Mouse (Mus musculus) hindlimb bud, embryonic 11.5 days (tissue): Measurements from ENCODE around the gene Il4.

Experiments used
- DNase-seq: peaks from one replicate; pipeline ENCODE4 v3.0.0-alpha.2; 2012; ENCODE audit warnings: low read depth, low spot score; ENCODE audit errors: extremely low spot score

Gene Il4

DNA sequence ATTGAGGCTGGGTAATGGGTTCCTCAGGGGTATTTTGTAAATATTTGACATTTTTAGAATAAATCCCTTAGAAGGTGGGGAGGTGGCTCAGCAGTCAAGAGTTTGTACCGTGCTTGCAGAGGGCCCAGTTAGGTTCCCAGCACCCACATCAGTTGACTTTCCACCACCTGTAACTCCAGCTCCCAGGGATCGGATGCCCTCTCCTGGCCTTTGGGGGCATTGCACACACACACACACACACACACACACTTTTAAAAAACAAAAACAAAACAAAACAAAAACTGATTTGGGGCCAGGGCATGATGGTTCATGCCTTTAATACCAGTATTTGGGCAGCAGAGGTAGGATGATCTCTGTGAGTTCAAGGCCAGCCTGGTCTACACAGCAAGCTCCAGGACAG lies 5.7 kb upstream of the Il4 start:
- no peak for DNase-seq

DNA sequence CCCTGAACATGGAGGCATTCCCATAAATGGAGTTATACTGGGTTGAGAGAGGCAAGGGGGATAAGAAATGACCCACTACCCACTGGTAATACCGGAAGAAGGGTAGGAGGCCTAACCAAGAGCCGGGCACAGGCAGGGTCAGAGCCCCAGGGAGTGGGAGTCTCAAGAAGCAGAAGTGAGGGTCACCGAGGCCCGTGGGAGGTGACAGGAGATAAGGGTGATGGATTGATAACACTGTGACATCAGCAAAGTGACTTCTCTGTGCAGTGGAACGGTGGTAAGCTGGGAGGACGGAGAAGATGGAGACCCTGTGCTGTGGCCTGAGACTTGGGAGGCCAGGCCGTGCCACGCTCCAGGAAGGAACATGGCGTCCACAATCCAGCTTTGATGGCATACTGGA lies 5.1 kb upstream of the Il4 start:
- no peak for DNase-seq

DNA sequence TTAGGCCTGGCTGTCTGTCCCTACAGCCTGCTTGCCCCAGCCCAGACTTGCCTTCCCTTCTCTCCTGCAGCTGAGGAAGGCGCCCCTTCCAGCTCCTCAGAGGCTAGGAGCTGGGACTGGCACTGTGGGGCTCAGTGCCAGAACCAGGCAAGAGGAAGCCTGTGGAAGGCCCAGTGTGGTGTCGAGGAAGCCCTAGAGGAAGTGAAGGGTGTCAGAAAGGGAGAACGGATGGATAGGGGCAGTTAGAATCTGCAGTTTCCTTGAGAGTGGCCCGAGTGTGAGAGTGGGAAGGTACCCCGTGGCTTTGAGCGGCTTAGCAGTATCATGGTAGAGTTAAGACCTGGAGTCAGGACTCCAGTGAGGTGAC lies 4.0 kb upstream of the Il4 start:
- no peak for DNase-seq

DNA sequence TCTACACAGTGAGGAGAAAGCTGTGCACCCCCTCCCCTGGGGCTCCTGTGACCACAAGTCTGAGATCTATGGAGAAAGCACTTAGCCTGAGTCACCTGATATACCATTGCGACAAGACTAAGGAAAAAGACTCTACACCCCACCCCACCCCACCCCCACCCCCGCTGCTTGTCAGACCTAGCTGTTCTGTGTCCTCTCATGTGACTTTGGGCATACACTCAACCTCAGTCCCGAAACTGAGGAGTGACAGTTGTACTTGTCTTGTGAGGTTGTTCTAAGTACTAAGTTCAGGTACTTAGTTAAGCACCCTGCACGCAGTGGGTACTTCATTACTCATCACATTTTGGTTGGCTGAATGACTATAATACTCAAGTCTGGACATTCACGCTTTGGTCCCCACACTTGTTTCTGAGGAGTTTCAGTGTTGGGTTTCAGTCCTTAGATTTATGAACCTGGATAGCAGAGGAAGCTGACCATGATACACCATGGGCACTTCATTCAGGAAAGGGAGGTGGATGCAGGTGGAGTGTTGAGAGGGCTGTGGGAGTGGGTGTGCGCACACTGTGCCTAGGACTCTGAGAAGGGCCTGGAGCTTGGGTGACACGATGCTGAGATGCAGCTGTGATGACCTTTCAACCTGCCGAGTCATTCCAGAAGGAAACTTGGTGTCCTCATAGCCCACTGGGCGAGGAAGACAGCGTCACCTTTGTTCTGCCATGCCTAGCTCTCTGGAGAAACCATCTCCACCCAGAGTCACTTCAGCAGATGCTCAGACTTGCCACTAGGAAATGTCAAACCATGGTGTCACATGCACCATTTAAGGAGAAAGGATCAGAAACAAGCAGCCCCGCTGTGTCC lies 3.3 kb upstream of the Il4 start:
- no peak for DNase-seq

DNA sequence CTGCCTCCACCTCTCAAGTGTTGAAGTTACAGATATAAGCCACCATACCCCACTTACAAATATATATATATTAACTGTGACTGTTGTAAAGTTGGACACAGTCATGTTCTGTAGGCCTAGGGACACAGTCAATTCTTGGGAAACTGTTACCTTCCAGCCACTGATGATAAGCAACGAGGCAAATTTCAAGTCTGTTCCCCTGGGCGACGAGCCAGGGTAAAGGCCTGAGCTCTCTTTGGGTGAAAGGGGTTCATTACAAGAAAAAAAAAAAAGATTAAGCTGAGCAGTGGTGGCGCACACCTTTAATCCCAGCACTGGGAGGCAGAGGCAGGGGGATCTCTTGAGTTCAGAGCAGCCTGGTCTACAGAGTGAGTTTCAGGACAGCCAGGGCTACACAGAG lies 1.6 kb upstream of the Il4 start:
- DNase-seq = no peak

DNA sequence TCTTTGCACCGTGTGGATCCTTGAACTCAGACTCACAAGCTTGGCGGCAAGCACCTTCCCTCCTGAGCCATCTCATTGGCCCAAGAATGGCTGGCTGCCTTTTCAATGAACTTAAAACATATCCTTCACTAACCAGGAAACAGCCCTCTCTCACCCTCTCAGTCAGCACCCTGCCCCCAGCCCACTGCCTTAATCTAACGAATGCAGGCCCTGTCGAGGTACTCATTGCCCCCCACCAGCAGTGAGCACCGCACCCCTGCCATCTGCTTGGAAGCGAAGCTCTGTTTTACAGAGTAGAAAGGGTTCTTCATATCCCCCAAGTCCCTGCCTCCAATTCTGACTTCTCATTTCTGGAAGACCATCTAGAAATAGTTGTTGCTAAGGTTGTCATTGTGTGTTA lies 959 bp upstream of the Il4 start:
- DNase-seq = no peak

DNA sequence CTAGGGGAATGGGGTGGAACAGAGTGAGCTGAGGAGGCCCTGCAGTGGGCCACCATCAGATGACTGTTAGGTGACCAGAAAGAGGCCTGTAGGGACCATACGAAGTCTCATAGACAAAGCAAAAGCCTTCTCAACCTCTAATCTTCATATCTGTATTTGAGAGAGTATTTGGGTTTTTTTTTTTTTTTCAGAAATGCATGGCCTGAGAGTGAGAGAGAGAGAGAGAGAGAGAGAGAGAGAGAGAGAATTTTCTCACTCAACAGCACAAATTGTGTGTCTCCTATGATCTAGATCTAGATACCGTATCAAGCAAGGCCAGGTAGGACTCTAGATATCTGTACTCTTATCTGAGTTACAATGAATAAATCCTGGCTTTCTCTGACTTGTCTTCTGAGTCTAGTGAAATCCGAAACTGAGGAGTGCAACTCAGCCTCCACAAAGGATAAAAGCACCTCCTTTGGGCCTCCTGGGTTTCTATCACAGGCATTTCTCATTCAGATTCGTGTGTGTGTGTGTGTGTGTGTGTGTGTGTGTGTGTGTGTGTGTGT lies 833 bp downstream of the Il4 start:
- no peak for DNase-seq

DNA sequence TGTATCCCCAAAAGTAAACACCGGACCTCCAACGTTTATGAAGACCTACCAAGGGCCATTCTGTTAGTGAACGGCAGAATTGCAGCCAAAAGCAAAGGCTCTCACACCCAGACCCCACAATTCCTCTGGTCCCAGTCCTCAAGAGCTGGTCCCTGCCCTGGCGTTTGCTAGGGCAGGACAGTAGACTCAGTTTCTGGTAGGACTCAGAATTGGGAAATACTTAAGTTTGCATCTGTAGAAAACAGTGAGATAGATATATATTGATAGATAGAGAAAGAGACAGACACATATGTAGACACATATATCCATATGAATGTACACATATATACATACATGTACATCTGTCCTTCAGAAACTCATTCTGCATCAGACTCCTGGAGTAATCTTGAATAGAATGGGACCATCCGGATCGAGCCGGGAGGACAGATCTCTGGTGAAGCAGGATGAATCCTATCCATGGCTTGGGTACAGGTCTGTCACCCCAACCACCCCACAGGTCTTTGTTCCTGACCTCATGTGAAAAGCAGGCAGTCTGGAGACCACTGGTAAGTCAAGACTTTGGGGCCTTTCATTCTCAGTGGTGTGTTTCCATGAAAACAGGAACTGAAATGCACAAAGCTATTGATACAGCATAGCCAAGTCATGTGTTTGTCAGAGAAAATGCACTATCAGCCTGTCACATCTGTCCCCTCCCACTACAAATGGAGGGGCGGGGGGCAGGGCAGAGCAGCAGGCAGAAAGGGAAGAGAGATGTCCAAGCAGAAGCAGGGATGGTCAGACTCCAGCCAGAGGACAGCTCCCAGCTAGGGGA lies 1.5 kb downstream of the Il4 start:
- DNase-seq = no peak

DNA sequence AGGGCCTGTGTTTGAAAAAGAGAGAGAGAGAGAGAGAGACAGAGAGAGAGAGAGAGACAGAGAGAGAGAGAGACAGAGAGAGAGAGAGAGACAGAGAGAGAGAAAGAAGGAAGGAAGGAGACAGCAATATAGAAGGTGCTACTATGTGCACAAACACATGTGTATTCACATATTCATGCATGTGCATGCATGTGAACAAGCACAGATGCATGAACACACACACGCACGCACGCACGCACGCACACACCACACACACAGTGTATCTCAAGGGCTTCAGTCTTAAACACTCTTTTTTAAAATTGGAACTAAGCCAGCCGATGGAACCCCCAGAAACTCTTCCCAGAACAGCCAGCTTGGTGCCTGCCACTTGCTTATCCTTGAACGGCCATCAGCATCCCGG lies 2.9 kb downstream of the Il4 start:
- DNase-seq = no peak

DNA sequence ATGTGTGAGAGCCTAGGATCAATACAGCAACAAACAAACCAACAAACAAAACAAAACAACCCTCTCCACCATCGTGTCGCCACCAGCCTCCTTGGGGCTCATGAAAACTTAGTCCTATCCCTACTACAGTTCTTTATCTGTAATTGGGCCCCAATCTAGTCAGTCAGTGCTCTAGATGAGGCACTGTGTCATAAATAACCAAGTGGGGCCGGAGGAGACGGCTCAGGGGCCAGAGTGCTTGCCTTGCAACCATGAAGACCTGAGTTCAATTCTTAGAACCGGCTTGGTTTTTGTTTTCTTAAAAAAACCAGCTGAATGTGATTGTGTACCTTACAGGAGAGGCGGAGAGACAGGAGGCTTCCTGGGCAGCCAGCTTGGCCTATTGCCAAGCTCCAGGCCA lies 3.3 kb downstream of the Il4 start:
- no peak for DNase-seq

DNA sequence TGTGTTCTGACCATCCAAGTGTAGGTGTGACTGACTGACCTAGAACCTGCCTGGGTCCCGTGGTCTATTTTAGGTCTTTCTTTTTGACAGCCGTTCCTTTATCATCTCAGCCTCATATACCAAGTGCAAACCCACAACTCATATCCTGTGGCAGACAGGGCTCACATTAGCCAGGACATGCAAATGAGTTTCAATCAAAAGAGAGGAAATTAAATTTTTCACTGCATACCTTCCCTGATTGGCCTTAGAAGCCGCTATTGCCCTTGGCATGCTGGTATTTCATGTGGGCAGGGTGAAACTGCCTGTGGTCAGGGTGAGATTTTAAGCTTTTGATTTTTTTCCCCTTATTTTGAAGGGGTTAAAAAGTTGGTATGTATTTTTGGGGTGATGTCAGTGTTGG lies 8.8 kb downstream of the Il4 start:
- no peak for DNase-seq

DNA sequence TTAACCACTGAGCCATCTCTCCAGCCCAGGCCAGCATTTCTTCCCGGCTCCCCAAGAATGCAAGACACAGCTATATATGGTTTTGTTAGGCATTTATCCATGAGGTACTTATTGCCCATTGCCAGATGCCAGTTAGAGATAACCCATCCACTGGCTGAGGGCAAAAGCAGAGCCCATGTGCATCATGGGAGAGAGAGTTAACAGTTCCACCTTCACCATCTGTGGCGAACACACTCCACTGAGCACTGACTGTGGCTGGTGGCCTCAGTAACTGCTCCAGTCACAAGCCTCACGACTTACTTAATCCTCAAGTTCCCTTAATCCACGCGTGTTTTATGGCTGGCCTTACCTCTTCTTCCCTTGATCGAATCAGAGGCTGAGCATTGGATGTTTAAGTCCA lies 9.2 kb downstream of the Il4 start:
- no peak for DNase-seq

DNA sequence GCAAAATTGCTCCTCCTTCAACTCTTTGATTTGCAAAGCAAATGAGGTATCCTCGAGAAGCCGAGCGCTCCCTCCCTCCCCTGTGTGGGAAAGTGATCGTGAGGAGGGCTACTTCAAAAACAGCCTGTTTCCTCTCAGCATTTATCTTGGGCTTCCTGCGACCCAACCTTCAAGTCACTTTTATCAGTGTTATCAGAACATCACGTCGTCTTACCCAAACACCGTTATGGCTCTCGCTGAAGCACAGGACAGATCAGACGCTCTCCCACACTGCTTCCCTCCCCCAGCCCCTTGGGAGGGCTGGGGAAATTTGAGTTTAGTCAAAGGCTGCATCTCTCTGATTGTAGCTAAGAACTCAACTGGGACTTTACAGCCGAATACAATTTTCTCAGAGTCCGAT lies 12.9 kb downstream of the Il4 start:
- DNase-seq = no peak

DNA sequence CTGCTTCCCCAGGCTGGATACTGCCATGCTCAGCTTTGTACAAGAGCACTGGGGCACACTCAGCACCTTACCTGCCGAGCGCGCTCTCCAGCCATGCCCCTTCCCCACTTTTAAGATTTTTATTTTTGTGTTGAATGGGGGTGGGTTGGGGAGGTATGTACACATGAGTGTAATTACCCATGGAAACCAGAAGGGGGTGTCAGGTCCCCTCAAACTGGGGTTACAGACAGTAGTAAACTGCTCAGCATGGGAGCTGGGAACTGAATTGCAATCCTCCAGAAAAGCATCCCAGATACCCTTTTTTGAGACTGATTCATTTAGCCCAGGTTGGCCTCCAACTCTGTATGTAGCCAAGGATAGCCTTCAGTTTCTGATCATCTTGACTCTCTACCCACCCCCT lies 13.5 kb downstream of the Il4 start:
- no peak for DNase-seq

DNA sequence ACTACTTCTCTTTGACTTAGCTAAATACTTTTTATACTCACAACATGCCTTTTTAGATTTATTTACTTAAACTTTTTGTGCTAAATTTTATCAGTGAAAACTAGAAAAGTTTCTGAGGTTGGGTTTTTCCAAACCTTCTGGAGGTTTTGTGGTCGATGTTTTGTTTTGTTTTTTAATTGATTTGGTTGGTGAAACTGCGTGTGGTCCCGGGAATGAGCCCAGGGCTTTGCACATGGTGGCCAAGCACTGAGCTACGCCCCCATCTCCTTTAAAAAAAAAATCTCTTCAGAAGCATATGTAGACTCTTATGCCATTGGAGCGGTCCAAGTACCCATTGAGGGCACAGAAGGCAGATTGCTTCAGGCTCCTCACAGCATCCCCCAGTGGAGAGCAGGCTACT lies 27.4 kb downstream of the Il4 start:
- DNase-seq = no peak

DNA sequence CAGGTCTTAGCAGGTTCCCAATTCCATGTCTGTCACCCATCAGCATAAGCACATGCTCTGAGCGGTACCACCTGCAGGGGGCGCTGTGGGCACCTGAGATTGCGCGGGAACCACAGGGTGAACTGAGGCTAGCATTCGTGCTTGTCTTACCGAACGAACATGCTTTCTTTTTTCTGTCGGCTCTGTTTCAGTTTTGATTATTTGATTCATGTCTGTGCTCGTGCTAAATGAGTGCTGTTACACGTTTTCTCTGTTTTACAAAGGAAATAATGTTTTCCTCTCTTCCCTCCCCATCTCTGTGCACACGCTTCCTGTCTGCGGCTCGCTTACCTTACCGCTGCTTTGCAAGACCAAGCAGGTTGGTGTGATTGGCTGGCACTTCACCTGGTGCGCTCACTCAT lies 28.1 kb downstream of the Il4 start:
- DNase-seq = no peak

DNA sequence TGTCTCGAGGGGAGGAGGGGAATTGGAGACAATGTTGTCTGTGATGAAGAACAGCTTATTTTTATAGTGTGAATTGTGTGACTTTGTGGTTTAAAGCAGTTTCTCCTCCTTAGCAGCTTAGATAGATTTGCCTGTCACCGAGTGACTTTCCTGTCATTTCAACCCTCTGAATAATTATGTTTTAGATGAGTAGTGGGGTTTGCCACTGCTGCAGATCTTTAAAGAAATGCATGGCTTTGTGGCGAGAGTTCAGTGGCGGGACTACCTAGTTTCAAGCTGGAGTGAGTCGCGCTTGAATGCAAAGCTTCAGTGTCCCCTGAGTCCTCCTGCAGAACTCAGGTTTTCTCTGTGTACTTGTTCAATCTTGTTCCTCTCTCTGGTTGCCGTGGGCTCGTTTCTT lies 30.2 kb downstream of the Il4 start:
- no peak for DNase-seq

DNA sequence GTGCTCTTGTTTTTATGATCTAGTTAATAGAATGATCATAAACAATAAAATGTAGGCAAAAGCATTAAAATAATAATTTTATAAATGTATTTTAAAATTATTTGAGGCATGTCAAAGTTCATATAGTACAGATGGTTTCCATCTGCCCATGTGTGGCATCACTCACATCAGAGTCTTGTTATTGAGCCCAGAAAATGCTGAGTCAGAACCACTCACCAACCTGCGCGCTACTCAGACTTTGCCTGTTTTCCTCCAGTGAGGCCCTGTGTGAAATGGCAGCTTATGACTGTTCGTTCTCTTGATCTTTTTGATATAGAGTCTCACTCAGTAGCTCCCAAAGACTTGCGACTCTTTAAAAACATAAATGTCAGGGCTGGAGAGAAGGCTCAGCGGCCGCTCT lies 33.0 kb downstream of the Il4 start:
- no peak for DNase-seq

DNA sequence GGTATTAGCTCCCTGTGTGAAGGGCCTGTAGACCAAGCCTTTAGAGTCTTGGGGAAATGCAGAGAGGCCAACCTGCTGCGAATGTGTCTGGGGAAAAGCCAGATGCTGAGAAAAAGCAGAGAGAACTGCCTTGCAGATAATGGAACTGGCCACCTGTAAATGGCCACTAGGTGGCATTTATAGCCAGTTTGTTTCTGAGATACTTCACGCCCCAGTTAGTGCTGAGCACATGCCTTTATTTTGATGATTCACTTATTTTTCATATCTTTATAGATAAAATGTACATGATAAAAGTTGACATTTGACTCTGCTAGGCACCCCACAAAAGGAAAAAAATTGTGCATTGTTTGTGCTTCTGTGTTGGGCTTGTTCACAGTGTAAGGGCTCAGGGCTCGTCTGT lies 33.6 kb downstream of the Il4 start:
- DNase-seq = no peak

DNA sequence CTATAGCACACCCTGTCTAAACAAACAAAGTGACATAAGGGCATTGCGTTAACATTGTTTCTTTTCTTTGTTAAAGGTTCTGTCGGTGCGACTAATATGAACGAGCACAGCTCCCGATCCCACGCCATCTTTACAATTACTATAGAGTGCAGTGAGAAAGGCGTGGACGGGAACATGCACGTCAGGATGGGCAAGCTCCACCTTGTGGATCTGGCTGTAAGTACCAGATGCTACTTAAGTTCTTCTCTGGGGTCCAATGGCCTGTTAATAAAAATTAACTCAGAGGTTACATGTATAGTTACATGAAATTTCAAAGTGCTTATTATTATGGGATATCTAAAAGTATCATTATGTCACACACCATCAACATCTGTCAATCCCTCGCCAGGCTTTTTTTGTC lies 35.3 kb downstream of the Il4 start:
- DNase-seq = no peak

DNA sequence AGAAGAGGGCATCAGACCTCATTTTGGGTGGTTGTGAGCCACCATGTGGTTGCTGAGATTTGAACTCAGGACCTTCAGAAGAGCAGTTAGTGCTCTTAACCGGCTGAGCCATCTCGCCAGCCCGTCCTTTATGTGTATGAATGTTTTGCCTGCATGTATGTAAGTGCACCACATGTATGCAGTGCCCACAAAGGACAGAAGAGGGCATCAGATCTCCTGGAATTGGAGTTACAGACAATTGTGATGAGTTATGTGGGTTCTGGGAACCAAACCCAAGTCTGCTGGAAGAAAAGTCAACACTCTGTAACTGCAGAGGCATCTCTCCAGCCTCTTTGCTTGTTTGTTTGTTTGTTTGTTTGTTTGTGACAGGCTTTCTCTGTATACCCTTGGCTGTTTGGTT lies 37.9 kb downstream of the Il4 start:
- no peak for DNase-seq
